Mouse (Mus musculus) layer of hippocampus, postnatal 14 days (tissue): ENCODE results near the gene Dicer1. TPM values are rescaled to one million over a fixed set of nuclear protein-coding genes. Genes with fewer than 3 reads are reported as not detected.

Experiments
- total RNA-seq, 2 experiments: library from RNA; stranded (reverse); gene quantifications; 2 replicates each; pipeline ENCODE4 v1.2.3; 2021

The Dicer1 gene
- total RNA-seq, 2 experiments from 2014 or later: 54.1 to 61.0 TPM

Other genes with a start within 250 kb of the Dicer1 start
- 10 to 100 TPM; 67.8 to 72.5 TPM for gene Clmn, start 113.1 kb upstream of the Dicer1 start, total RNA-seq